In genomic region chr13:51323058-51323715, GRCm38 (mm10) we compare ENCODE assay signal across 35 mouse cellular contexts.
A peak's percentile ranks its signal among the peaks of the same experiment; 100 is the strongest.
DNase-seq lines count a peak whose midpoint lies in the region; ATAC-seq and TF ChIP-seq lines count a peak whose summit lies in the region.
"Had no signal": no experiment of that assay in that cellular context is flagged by ENCODE, and none has a peak within 500 bp of the region (broad histone marks: within the 10 kb centered on the region; RNA-seq: fewer than 3 reads in every experiment).

No protein-coding gene starts in this region.

- no peak for TF ChIP-seq POLR2A in liver, adult 2 months (IDR thresholded peaks at IDR 0.05; ENCODE audit: extremely low read depth, insufficient read depth, low read length)

- H3K4me3 ChIP-seq in liver, adult 2 months (ENCODE audit: insufficient read depth, low read depth, low read length): no peak overlapping the region
- H3K4me3 ChIP-seq in liver, postnatal 0 days (ENCODE audit: low read depth, low read length): no peak overlapping the region
- no peak overlapping the region for H3K4me3 ChIP-seq in limb, embryonic 10.5 days
- H3K4me3 ChIP-seq: embryonic facial prominence, embryonic 15.5 days; forebrain, embryonic 13.5 days; heart, adult 2 months; heart, embryonic 13.5 days; hindbrain, embryonic 10.5 days; hindbrain, embryonic 15.5 days; layer of hippocampus, adult 2 months; left cerebral cortex, adult 2 months; limb, embryonic 13.5 days; liver, embryonic 12.5 days; midbrain, embryonic 13.5 days; neural tube, embryonic 15.5 days had no signal

- H3K79me2 ChIP-seq in liver, adult 2 months (ENCODE audit: control insufficient read depth, insufficient read depth, low read length): no peaks in the 10 kb centered on the region

- no peaks in the 10 kb centered on the region for H3K27me3 ChIP-seq in liver, adult 2 months (ENCODE audit: control insufficient read depth, insufficient read depth, low read length)
- no peaks in the 10 kb centered on the region for H3K27me3 ChIP-seq in liver, postnatal 0 days (ENCODE audit: insufficient read depth, low read length)
- H3K27me3 ChIP-seq in limb, embryonic 10.5 days (ENCODE audit: low read depth, poor library complexity, severe bottlenecking): no peaks in the 10 kb centered on the region
- H3K27me3 ChIP-seq: embryonic facial prominence, embryonic 15.5 days; forebrain, embryonic 13.5 days; heart, embryonic 13.5 days; hindbrain, embryonic 15.5 days; limb, embryonic 13.5 days; liver, embryonic 12.5 days; midbrain, embryonic 13.5 days; neural tube, embryonic 15.5 days; Patski had no signal

- no peaks in the 10 kb centered on the region for H3K36me3 ChIP-seq in liver, adult 2 months (ENCODE audit: control insufficient read depth, insufficient read depth, low read length)
- H3K36me3 ChIP-seq in liver, postnatal 0 days (replicated peaks; ENCODE audit: insufficient read depth, low read length): no peaks in the 10 kb centered on the region
- H3K36me3 ChIP-seq in limb, embryonic 10.5 days: no peaks in the 10 kb centered on the region
- H3K36me3 ChIP-seq: embryonic facial prominence, embryonic 15.5 days; G1E; heart, embryonic 13.5 days; hindbrain, embryonic 10.5 days; hindbrain, embryonic 15.5 days; limb, embryonic 13.5 days; liver, embryonic 12.5 days; midbrain, embryonic 13.5 days; neural tube, embryonic 15.5 days had no signal

- no peak overlapping the region for H3K9ac ChIP-seq in liver, adult 2 months (ENCODE audit: low read depth, low read length)
- H3K9ac ChIP-seq in liver, postnatal 0 days (replicated peaks): no peak overlapping the region
- H3K9ac ChIP-seq: embryonic facial prominence, embryonic 15.5 days; forebrain, embryonic 13.5 days; heart, embryonic 13.5 days; hindbrain, embryonic 15.5 days; limb, embryonic 13.5 days; liver, embryonic 12.5 days; midbrain, embryonic 13.5 days; neural tube, embryonic 15.5 days had no signal

- no peak for TF ChIP-seq EP300 in liver, postnatal 0 days (IDR thresholded peaks at IDR 0.05; ENCODE audit: low read depth)

- no peak for ATAC-seq in liver, postnatal 0 days
- peak; percentile 60 for ATAC-seq in common myeloid progenitor, adult 5-6 weeks (replicated peaks; ENCODE audit: low read depth, poor library complexity, severe bottlenecking)
- ATAC-seq in CD4-positive, CD25-positive, alpha-beta regulatory T cell, adult 4 months: no peak
- ATAC-seq: forebrain, embryonic 13.5 days; inflammation-experienced regulatory T-cells, adult 6 months; liver, embryonic 12.5 days; midbrain, embryonic 13.5 days; Patski had no signal

- peak; percentile 55 for DNase-seq in liver, adult 2 months (ENCODE audit: extremely low read depth, low read depth, low spot score)
- DNase-seq in liver, postnatal 0 days: no peak
- no peak for DNase-seq in limb, embryonic 10.5 days (ENCODE audit: low spot score)
- no peak for DNase-seq in embryo, embryonic 10.5 days (ENCODE audit: low spot score)
- no peak for DNase-seq in embryo, embryonic 10 days (ENCODE audit: low spot score)
- DNase-seq: adrenal gland, postnatal 10 days; B cell, adult 2 months; cerebellum, adult 11 months; cerebellum, adult 9-10 months; cerebellum, postnatal 36 days; gastrocnemius, postnatal 14 days; heart, adult 2 months; heart, postnatal 10 days; kidney, adult 11 months; lung, adult 18-20 months; lung, postnatal 10 days; retina, postnatal 1 day; thymus, adult 2 months; thymus, postnatal 36 days had no signal

- WGBS in liver, adult 2 months: 59% methylated on average over 7 of the region's 7 CpGs
- WGBS in liver, postnatal 0 days (ENCODE audit: insufficient replicate concordance): 50% methylated on average over 7 of the region's 7 CpGs
- 89% methylated on average over 7 of the region's 7 CpGs for whole genome bisulfite sequencing in limb, embryonic 10.5 days

- no peaks in the 10 kb centered on the region for H3K4me1 ChIP-seq in liver, adult 2 months (ENCODE audit: control insufficient read depth, insufficient read depth, low read length)
- H3K4me1 ChIP-seq in liver, postnatal 0 days (ENCODE audit: insufficient read depth): no peaks in the 10 kb centered on the region; the same call in 1 of the 2 replicates
- peaks cover 51% of the 10 kb centered on the region for H3K4me1 ChIP-seq in limb, embryonic 10.5 days
- H3K4me1 ChIP-seq: liver, embryonic 12.5 days had no signal

- no peak overlapping the region for H3K4me2 ChIP-seq in liver, postnatal 0 days (ENCODE audit: low read depth, low read length)
- H3K4me2 ChIP-seq: embryonic facial prominence, embryonic 15.5 days; forebrain, embryonic 13.5 days; heart, embryonic 13.5 days; hindbrain, embryonic 15.5 days; limb, embryonic 13.5 days; liver, embryonic 12.5 days; midbrain, embryonic 13.5 days; neural tube, embryonic 15.5 days had no signal

- H3K27ac ChIP-seq in liver, adult 2 months (replicated peaks; ENCODE audit: insufficient read depth, low read depth, low read length): 0 out of 2 replicates have a peak overlapping the region, but pooled peaks have one; percentile 4
- no peak overlapping the region for H3K27ac ChIP-seq in liver, postnatal 0 days (ENCODE audit: low read depth)
- peak overlapping the region; percentile 6; the same call in 1 of the 2 replicates for H3K27ac ChIP-seq in limb, embryonic 10.5 days
- H3K27ac ChIP-seq: embryonic facial prominence, embryonic 15.5 days; forebrain, embryonic 13.5 days; heart, adult 2 months; heart, embryonic 13.5 days; hindbrain, embryonic 10.5 days; hindbrain, embryonic 15.5 days; layer of hippocampus, adult 2 months; left cerebral cortex, adult 2 months; limb, embryonic 13.5 days; liver, embryonic 12.5 days; midbrain, embryonic 13.5 days; neural tube, embryonic 15.5 days had no signal

- no peaks in the 10 kb centered on the region for H3K9me3 ChIP-seq in liver, postnatal 0 days (ENCODE audit: low read length)
- no peaks in the 10 kb centered on the region for H3K9me3 ChIP-seq in limb, embryonic 10.5 days (replicated peaks)
- H3K9me3 ChIP-seq: embryonic facial prominence, embryonic 15.5 days; forebrain, embryonic 13.5 days; heart, embryonic 13.5 days; hindbrain, embryonic 10.5 days; hindbrain, embryonic 15.5 days; limb, embryonic 13.5 days; liver, embryonic 12.5 days; midbrain, embryonic 13.5 days; neural tube, embryonic 15.5 days had no signal

- TF ChIP-seq CTCF in liver, adult 2 months (IDR thresholded peaks at IDR 0.05; ENCODE audit: low read depth, low read length): no peak
- no peak for TF ChIP-seq CTCF in liver, postnatal 0 days (IDR thresholded peaks at IDR 0.05; ENCODE audit: low read depth)
